Mouse (Mus musculus) testis, postnatal 10 days (tissue): ENCODE data around the gene Ackr2.
A peak's percentile ranks its signal among the peaks of the same experiment; 100 is the strongest.

Source experiments
- DNase-seq: peaks from one replicate; pipeline ENCODE4 v3.0.0; 2021; ENCODE audit warnings: low spot score

Ackr2 gene

GRCm38 (mm10) chr9:121898245-121898644, at the start of gene Ackr2:
TSS of gene Ackr2 (plus strand) at chr9:121898355.
- peak; percentile 41 for DNase-seq

GRCm38 (mm10) chr9:121854246-121854645, 43.9 kb upstream of the Ackr2 start:
- no peak for DNase-seq

- peak; percentile 70 for DNase-seq
These were observed 41.3 kb upstream of the Ackr2 start for GRCm38 (mm10) chr9:121856649-121857416.

- DNase-seq: peak; percentile 99
These were observed 40.5 kb upstream of the Ackr2 start for GRCm38 (mm10) chr9:121857474-121858152.

- DNase-seq: no peak
These were observed 40.0 kb upstream of the Ackr2 start, which contains the start of gene Higd1a for GRCm38 (mm10) chr9:121858153-121858488. TSS of gene Higd1a (minus strand) at chr9:121858362.

- peak; percentile 4 for DNase-seq
These were observed 38.8 kb upstream of the Ackr2 start for GRCm38 (mm10) chr9:121859345-121859744.

- DNase-seq: peak; percentile 20
These were observed 37.2 kb upstream of the Ackr2 start for GRCm38 (mm10) chr9:121860921-121861320.

GRCm38 (mm10) chr9:121864837-121865236, 33.3 kb upstream of the Ackr2 start:
- DNase-seq: no peak

- peak; percentile 13 for DNase-seq
These were observed 32.6 kb upstream of the Ackr2 start for GRCm38 (mm10) chr9:121865425-121866008.

GRCm38 (mm10) chr9:121867632-121868031, 30.5 kb upstream of the Ackr2 start:
- peak; percentile 32 for DNase-seq

- peak; percentile 18 for DNase-seq
These were observed 29.9 kb upstream of the Ackr2 start for GRCm38 (mm10) chr9:121868236-121868635.

- DNase-seq: peak; percentile 25
These were observed 28.7 kb upstream of the Ackr2 start for GRCm38 (mm10) chr9:121869432-121869831.

- DNase-seq: no peak
These were observed 28.1 kb upstream of the Ackr2 start for GRCm38 (mm10) chr9:121869973-121870515.

GRCm38 (mm10) chr9:121872062-121872683, 26.0 kb upstream of the Ackr2 start:
- DNase-seq: peak; percentile 18

GRCm38 (mm10) chr9:121873578-121873977, 24.6 kb upstream of the Ackr2 start:
- peak; percentile 34 for DNase-seq

GRCm38 (mm10) chr9:121877052-121877740, 21.0 kb upstream of the Ackr2 start:
- DNase-seq: peak; percentile 60

GRCm38 (mm10) chr9:121880840-121881239, 17.3 kb upstream of the Ackr2 start:
- peak; percentile 90 for DNase-seq

- DNase-seq: peak; percentile 45
These were observed 16.9 kb upstream of the Ackr2 start for GRCm38 (mm10) chr9:121881301-121881700.

GRCm38 (mm10) chr9:121882015-121882457, 16.1 kb upstream of the Ackr2 start:
- peak; percentile 37 for DNase-seq

GRCm38 (mm10) chr9:121889927-121890440, 8.2 kb upstream of the Ackr2 start:
- DNase-seq: no peak

GRCm38 (mm10) chr9:121890441-121890941, 7.7 kb upstream of the Ackr2 start:
- DNase-seq: peak; percentile 74
